Mouse (Mus musculus) small intestine, adult 2 months (tissue): ENCODE data around the gene Ankrd61.

ENCODE experiments used
- CTCF ChIP-seq: fragments of 200-500 bp; IDR thresholded peaks from 2 replicates; pipeline ENCODE4 v1.5.1; 2012; ENCODE audit warnings: low read depth, mild to moderate bottlenecking, control low read depth, inconsistent platforms, low read length, moderate library complexity, mixed read lengths; ENCODE audit not compliant: insufficient replicate concordance, insufficient read length; ENCODE audit errors: extremely low read depth
- POLR2A ChIP-seq: fragments of 200-500 bp; IDR thresholded peaks from 2 replicates; pipeline ENCODE4 v1.6.1; 2012; ENCODE audit warnings: low read depth, mild to moderate bottlenecking, control low read depth, inconsistent platforms, low read length, moderate library complexity

- TF ChIP-seq CTCF (no peak), POLR2A (no peak)
Observed at GRCm38 (mm10) chr5:143893396-143893795, 4.1 kb downstream of the Ankrd61 start.
